Mouse (Mus musculus) lung, adult 2 months (tissue): ENCODE data around the gene Ube2e1. TPM values are rescaled to one million over a fixed set of nuclear protein-coding genes. Genes with fewer than 3 reads are reported as not detected.

Experiments used
- DNase-seq: peaks from one replicate; pipeline ENCODE4 v3.0.0; 2022
- H3K4me1 ChIP-seq: fragments of 200-500 bp; 2 replicates; pipeline ENCODE4 v1.6.1; 2011; ENCODE audit warnings: low read length; ENCODE audit not compliant: control insufficient read depth, insufficient read depth
- H3K4me3 ChIP-seq: fragments of 200-500 bp; replicated peaks from 2 replicates; pipeline ENCODE3; 2011; ENCODE audit warnings: low read depth, mild to moderate bottlenecking, control low read depth, low read length; ENCODE audit errors: extremely low read depth
- CTCF ChIP-seq: fragments of 200-500 bp; IDR thresholded peaks from 2 replicates; pipeline ENCODE4 v1.5.1; 2011; ENCODE audit warnings: mild to moderate bottlenecking, low read length, control low read depth; ENCODE audit not compliant: insufficient read depth
- POLR2A ChIP-seq: fragments of 200-500 bp; IDR thresholded peaks from 2 replicates; pipeline ENCODE4 v1.6.1; 2011; ENCODE audit warnings: low read depth, mild to moderate bottlenecking, control low read depth, low read length, borderline replicate concordance; ENCODE audit errors: extremely low read depth
- WGBS: fragments of 180-500 bp; shearing (Covaris S2); methylation state at CpG from one replicate; pipeline ENCODE4 v1.1.7; 2018; 5-methylcytosine and 5-hydroxymethylcytosine counted together
- polyA plus RNA-seq: library from polyadenylated mRNA; depleted of rRNA; stranded (reverse); fragments of >200 nt; gene quantifications from 2 replicates; pipeline ENCODE4 v1.2.3, GENCODE M21; 2012

The Ube2e1 gene
- polyA plus RNA-seq, 1 experiment: 31.9 TPM

DNA sequence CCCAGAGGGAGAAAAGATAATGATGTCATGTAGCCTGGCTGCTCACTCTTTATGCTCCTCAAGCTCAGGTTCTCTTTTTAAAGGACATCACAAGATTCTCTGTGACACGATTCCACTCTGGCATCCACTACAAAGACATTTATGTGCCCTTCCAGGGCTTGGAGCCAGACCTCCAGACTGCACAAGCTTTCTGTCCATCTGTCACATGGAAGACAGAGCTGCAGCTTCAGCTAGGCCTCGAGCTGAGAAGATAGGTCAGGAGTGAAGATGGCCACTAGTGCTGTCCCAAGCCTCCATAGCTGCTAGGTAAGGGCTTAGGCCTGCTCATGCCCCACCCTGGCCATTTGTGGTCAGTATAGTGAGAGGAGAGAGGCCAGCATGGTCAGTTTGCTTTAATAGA, 24.8 kb upstream of the Ube2e1 start:
- DNase-seq: no peak
- WGBS: 50% methylated on average over 2 of the region's 2 CpGs
- TF ChIP-seq CTCF (no peak), POLR2A (no peak)
- H3K4me3 ChIP-seq: no peak overlapping the region
- no peaks in the 10 kb centered on the region for H3K4me1 ChIP-seq

- H3K4me3 ChIP-seq: no peak overlapping the region
- 67% methylated on average over 6 of the region's 6 CpGs for WGBS
- no peak for DNase-seq
- H3K4me1 ChIP-seq: no peaks in the 10 kb centered on the region
- TF ChIP-seq CTCF (no peak), POLR2A (no peak)
Observed at GRCm38 (mm10) chr14:18355514-18356190, 24.0 kb upstream of the Ube2e1 start.

GRCm38 (mm10) chr14:18353525-18353924, 21.9 kb upstream of the Ube2e1 start:
- 54% methylated on average over 3 of the region's 3 CpGs for WGBS
- DNase-seq: no peak
- no peak for TF ChIP-seq POLR2A
- TF ChIP-seq CTCF: no peak
- Histone ChIP-seq H3K4me3 (no peak overlapping the region), H3K4me1 (no peaks in the 10 kb centered on the region)

DNA sequence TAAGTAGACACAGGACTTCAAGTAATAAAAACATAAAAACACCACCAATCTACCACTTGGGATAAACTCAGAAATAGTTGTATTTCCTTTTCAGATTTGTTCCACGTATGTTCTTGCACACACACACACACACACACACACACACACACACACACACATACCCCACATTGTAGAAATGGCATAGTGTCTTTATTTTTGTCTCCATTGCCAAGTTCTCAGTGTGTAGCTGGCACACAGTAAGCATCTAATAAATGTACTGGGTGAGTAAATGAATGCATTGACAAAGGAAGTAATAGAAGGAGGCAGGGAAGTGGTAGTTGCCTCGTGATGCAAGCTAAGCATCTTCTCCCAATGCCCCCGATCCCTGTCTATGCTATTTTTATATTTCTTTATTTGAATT, 21.3 kb upstream of the Ube2e1 start:
- no peak for DNase-seq
- WGBS: 55% methylated on average over 3 of the region's 3 CpGs
- no peak for TF ChIP-seq POLR2A
- no peak for TF ChIP-seq CTCF
- no peaks in the 10 kb centered on the region for H3K4me1 ChIP-seq
- no peak overlapping the region for H3K4me3 ChIP-seq

DNA sequence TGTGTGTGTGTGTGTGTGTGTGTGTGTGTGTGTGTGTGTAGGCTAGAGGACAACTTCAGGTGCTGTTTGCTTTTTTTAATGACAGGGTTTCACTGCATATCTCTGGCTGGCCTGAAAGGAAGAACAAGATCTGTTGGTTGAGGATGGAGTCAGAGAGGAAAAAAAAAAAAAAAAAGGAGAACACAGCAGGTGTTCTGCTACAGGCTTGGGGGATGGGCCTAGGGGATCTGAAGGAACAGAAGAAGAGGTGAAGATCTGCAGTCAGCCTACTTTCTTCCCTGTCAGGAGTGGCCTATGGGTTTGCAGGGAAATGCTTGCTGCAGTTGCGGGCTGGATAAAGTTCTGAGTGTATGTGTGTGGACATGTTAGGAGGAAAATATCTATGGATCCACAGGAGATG, 19.0 kb upstream of the Ube2e1 start:
- TF ChIP-seq CTCF: no peak
- TF ChIP-seq POLR2A: no peak
- Histone ChIP-seq H3K4me1 (no peaks in the 10 kb centered on the region), H3K4me3 (no peak overlapping the region)
- 100% methylated on average over 1 of the region's 1 CpGs for WGBS
- DNase-seq: no peak

DNA sequence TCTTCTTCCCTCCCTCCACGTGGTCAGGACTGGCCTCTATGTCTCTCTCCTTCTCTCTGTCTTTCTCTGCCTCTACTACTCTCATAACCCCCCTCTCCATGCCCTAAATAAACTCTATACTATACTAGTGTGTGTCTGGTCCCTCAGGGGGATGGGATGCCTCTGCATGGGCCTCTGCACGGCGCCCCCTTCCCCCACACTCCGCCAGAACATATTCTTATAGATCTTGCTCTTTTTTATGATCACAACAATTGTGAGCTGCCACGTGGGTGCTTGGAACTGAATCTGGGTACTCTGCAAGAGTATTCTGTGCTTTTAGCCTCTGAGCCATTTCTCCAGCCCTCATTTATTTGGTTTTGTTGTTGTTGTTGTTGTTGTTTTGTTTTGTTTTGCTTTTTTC, 18.2 kb upstream of the Ube2e1 start:
- 56% methylated on average over 5 of the region's 5 CpGs for WGBS
- TF ChIP-seq POLR2A (no peak), CTCF (no peak)

GRCm38 (mm10) chr14:18343589-18343988, 11.9 kb upstream of the Ube2e1 start:
- Histone ChIP-seq H3K4me1 (no peaks in the 10 kb centered on the region), H3K4me3 (no peak overlapping the region)
- TF ChIP-seq CTCF (no peak), POLR2A (no peak)
- DNase-seq: no peak
- 51% methylated on average over 4 of the region's 4 CpGs for WGBS

More for the DNA sequence above, 18.2 kb upstream of the Ube2e1 start:
- H3K4me1 ChIP-seq: no peaks in the 10 kb centered on the region
- no peak overlapping the region for H3K4me3 ChIP-seq
- DNase-seq: no peak

GRCm38 (mm10) chr14:18342749-18343148, 11.1 kb upstream of the Ube2e1 start:
- no peak overlapping the region for H3K4me3 ChIP-seq
- no peak for DNase-seq
- no peaks in the 10 kb centered on the region for H3K4me1 ChIP-seq
- TF ChIP-seq CTCF (no peak), POLR2A (no peak)
- WGBS: 79% methylated on average over 2 of the region's 2 CpGs

DNA sequence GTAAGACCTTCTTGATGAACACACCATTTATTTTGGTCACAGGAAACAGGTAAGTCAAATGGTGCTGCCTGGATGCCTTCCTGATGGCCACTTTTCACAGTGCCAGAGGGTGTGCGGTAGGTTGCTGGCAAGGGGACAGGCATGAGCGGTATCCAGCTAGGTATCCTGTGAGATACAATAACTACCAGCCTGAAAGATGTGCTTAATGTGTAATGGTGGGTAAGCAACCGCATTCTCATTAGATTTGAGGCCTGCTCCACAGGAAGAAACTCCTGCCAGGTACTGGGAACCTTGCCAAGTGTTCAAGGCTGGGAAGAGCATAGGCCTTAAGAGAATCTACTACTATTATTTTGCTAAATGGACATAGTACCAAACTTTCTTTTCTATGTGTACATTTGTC, 9.4 kb upstream of the Ube2e1 start:
- Histone ChIP-seq H3K4me1 (no peaks in the 10 kb centered on the region), H3K4me3 (no peak overlapping the region)
- 86% methylated on average over 3 of the region's 3 CpGs for WGBS
- TF ChIP-seq CTCF: no peak
- TF ChIP-seq POLR2A: no peak
- DNase-seq: no peak

GRCm38 (mm10) chr14:18336106-18336505, 4.4 kb upstream of the Ube2e1 start:
- no peaks in the 10 kb centered on the region for H3K4me1 ChIP-seq
- H3K4me3 ChIP-seq: no peak overlapping the region
- DNase-seq: no peak
- TF ChIP-seq POLR2A (no peak), CTCF (no peak)
